Mouse (Mus musculus): ENCODE results near the gene Kmt2e. TPM values are rescaled to one million over a fixed set of nuclear protein-coding genes. Genes with fewer than 3 reads are reported as not detected.

Gene Kmt2e
- polyA plus RNA-seq, 1 experiment from 2014 or later: 83.1 TPM

DNA sequence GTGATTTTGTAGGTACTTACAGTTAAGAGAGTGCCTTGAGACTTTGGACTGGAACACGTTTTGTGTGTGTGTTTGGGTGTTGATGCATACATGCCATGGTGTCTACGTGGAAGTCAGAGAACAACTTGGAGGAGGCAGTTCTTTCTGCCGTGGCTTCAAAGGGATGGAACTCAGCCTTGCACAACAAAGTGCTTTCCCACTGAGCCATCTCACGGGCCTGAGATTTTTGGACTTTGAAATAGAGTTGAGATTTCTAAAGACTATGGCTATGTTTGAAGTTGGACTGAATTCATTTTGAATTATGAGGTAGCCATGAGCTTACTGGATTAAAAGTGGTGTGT, 27.9 kb upstream of the Kmt2e start:
- Histone ChIP-seq H3K4me1 (ENCODE audit: control insufficient read depth, insufficient read depth, low read length) (peaks cover 14% of the 10 kb centered on the region), H3K4me2 (ENCODE audit: low read depth, low read length) (no peak overlapping the region), H3K9ac (ENCODE audit: low read depth, low read length) (no peak overlapping the region), H3K4me3 (ENCODE audit: low read length) (no peak overlapping the region), H3K36me3 (ENCODE audit: control insufficient read depth, insufficient read depth, low read length) (peaks cover 4% of the 10 kb centered on the region; the same call in 1 of the 2 replicates), H3K27me3 (replicated peaks; ENCODE audit: control insufficient read depth, insufficient read depth, low read length) (no peaks in the 10 kb centered on the region), H3K9me3 (ENCODE audit: control insufficient read depth, low read length) (no peaks in the 10 kb centered on the region), H3K27ac (ENCODE audit: low read length) (no peak overlapping the region)
- 81% methylated on average over 4 of the region's 4 CpGs for WGBS
- ATAC-seq: no peak

GRCm38 (mm10) chr5:23408106-23408505, 26.1 kb upstream of the Kmt2e start:
- no peaks in the 10 kb centered on the region for H3K9me3 ChIP-seq (ENCODE audit: control insufficient read depth, low read length)
- no peak overlapping the region for H3K4me2 ChIP-seq (ENCODE audit: low read depth, low read length)
- 49% methylated on average over 5 of the region's 5 CpGs for WGBS
- peaks cover 15% of the 10 kb centered on the region for H3K4me1 ChIP-seq (ENCODE audit: control insufficient read depth, insufficient read depth, low read length)
- no peak overlapping the region for H3K9ac ChIP-seq (ENCODE audit: low read depth, low read length)
- no peaks in the 10 kb centered on the region for H3K27me3 ChIP-seq (replicated peaks; ENCODE audit: control insufficient read depth, insufficient read depth, low read length)
- H3K27ac ChIP-seq (ENCODE audit: low read length): no peak overlapping the region
- no peak for ATAC-seq
- H3K36me3 ChIP-seq (ENCODE audit: control insufficient read depth, insufficient read depth, low read length): no peaks in the 10 kb centered on the region
- no peak overlapping the region for H3K4me3 ChIP-seq (ENCODE audit: low read length)

DNA sequence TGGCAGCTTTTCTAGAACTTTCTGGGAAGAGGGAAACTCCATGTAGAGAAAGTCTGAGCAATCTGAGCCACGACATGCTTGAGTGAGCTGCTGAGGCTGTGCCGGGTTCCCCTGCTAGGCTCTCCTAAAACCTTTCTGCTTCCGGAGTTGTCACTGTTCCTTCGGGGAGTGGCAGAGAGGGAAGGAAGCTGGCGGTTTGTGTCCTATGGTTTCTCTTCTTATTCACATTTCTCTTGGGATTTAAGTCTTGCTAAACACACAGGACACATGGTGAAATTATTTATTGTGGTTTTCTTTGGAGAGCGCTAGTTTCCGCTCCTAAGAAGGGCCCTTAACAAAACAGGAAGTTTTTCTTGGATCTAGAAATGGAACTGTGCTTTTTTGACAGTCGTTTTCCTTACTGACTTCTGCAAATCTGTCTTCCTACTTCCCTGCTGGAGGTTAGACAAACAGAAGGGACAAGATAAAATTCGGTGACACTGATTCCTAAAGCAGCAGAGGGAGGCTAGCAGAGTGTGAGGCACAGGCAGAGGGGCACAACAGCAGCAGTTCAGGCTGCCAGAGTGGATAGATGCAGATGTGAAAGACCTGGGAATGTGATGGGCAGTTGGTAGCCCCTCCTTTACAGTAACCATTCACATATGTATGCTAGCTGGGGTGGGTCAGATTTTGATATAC, 24.1 kb upstream of the Kmt2e start:
- H3K4me2 ChIP-seq (ENCODE audit: low read depth, low read length): no peak overlapping the region
- H3K27me3 ChIP-seq (replicated peaks; ENCODE audit: control insufficient read depth, insufficient read depth, low read length): no peaks in the 10 kb centered on the region
- H3K9ac ChIP-seq (ENCODE audit: low read depth, low read length): no peak overlapping the region
- no peaks in the 10 kb centered on the region for H3K9me3 ChIP-seq (ENCODE audit: control insufficient read depth, low read length)
- H3K27ac ChIP-seq (ENCODE audit: low read length): peak overlapping the region; percentile 54
- no peak for ATAC-seq
- H3K4me1 ChIP-seq (ENCODE audit: control insufficient read depth, insufficient read depth, low read length): peaks cover 29% of the 10 kb centered on the region
- 59% methylated on average over 9 of the region's 9 CpGs for WGBS
- H3K4me3 ChIP-seq (ENCODE audit: low read length): no peak overlapping the region
- H3K36me3 ChIP-seq (ENCODE audit: control insufficient read depth, insufficient read depth, low read length): no peaks in the 10 kb centered on the region

DNA sequence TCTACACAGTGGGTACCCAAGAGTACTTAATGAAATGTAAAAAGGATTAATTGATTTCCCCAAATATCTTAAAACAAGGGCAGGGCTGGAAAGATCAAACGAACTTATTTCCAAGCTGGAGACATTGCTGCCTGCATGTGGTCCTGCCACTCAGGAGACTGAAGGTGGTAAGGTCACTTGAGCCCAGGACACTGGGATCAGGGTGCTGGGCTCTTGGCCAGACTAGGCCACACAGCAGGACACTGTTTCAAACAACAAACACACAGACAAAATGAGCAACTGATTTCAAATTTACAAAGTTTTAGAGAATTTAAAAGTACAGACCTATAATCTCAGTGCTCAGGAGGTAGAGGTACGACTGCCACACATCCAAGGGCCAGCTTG, 23.5 kb upstream of the Kmt2e start:
- H3K4me1 ChIP-seq (ENCODE audit: control insufficient read depth, insufficient read depth, low read length): peaks cover 32% of the 10 kb centered on the region

GRCm38 (mm10) chr5:23411640-23412039, 22.6 kb upstream of the Kmt2e start:
- no peak overlapping the region for H3K9ac ChIP-seq (ENCODE audit: low read depth, low read length)
- ATAC-seq: no peak
- no peak overlapping the region for H3K4me3 ChIP-seq (ENCODE audit: low read length)
- 87% methylated on average over 10 of the region's 10 CpGs for WGBS
- H3K4me2 ChIP-seq (ENCODE audit: low read depth, low read length): no peak overlapping the region
- peaks cover 37% of the 10 kb centered on the region for H3K4me1 ChIP-seq (ENCODE audit: control insufficient read depth, insufficient read depth, low read length)
- no peaks in the 10 kb centered on the region for H3K9me3 ChIP-seq (ENCODE audit: control insufficient read depth, low read length)
- no peak overlapping the region for H3K27ac ChIP-seq (ENCODE audit: low read length)
- H3K27me3 ChIP-seq (replicated peaks; ENCODE audit: control insufficient read depth, insufficient read depth, low read length): no peaks in the 10 kb centered on the region
- no peaks in the 10 kb centered on the region for H3K36me3 ChIP-seq (ENCODE audit: control insufficient read depth, insufficient read depth, low read length)

More for the DNA sequence above, 23.5 kb upstream of the Kmt2e start:
- Histone ChIP-seq H3K36me3 (ENCODE audit: control insufficient read depth, insufficient read depth, low read length) (no peaks in the 10 kb centered on the region), H3K4me2 (ENCODE audit: low read depth, low read length) (no peak overlapping the region), H3K9ac (ENCODE audit: low read depth, low read length) (no peak overlapping the region), H3K9me3 (ENCODE audit: control insufficient read depth, low read length) (no peaks in the 10 kb centered on the region), H3K27ac (ENCODE audit: low read length) (no peak overlapping the region), H3K4me3 (ENCODE audit: low read length) (no peak overlapping the region), H3K27me3 (replicated peaks; ENCODE audit: control insufficient read depth, insufficient read depth, low read length) (no peaks in the 10 kb centered on the region)
- ATAC-seq: no peak
- 76% methylated on average over 2 of the region's 2 CpGs for WGBS

DNA sequence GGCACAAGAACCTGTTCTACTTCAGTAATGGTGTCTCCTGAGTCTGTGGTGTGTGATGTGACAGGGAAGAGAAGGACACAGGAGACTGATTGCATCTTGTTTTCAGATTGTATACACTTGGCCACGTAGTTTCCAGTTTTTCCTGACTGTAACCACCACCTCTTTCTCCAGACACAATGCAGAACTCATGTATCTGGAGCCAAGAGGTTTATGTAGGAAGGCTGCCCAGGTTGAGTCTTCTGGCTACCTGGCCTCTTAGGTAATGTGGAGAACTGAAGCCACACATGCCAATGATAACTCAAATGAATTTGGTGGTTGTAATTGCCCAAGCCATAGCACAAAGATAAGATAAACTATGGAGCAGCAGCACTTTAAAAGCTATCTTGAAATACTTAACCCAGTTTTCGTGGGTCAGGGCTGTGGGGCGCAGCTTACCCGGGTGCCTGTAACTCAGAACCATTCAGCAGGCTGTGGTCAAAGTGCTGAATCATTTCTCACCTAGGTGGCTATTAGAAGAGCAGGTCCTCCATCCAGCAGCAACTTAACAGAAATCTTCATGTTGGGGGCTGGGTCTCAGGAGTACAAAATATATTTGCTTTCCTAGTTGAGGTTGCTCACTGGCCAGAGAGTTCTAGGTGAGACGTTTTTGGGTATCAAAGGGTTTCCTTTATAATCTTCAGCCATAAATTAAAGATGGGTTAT, 21.8 kb upstream of the Kmt2e start:
- Histone ChIP-seq H3K4me2 (ENCODE audit: low read depth, low read length) (no peak overlapping the region), H3K4me1 (ENCODE audit: control insufficient read depth, insufficient read depth, low read length) (peaks cover 37% of the 10 kb centered on the region), H3K27me3 (replicated peaks; ENCODE audit: control insufficient read depth, insufficient read depth, low read length) (no peaks in the 10 kb centered on the region), H3K36me3 (ENCODE audit: control insufficient read depth, insufficient read depth, low read length) (no peaks in the 10 kb centered on the region), H3K4me3 (ENCODE audit: low read length) (no peak overlapping the region), H3K9me3 (ENCODE audit: control insufficient read depth, low read length) (no peaks in the 10 kb centered on the region), H3K27ac (ENCODE audit: low read length) (no peak overlapping the region), H3K9ac (ENCODE audit: low read depth, low read length) (no peak overlapping the region)
- no peak for ATAC-seq
- WGBS: 62% methylated on average over 5 of the region's 5 CpGs

- H3K36me3 ChIP-seq (ENCODE audit: control insufficient read depth, insufficient read depth, low read length): no peaks in the 10 kb centered on the region
- 65% methylated on average over 4 of the region's 4 CpGs for WGBS
- no peaks in the 10 kb centered on the region for H3K27me3 ChIP-seq (replicated peaks; ENCODE audit: control insufficient read depth, insufficient read depth, low read length)
- H3K4me2 ChIP-seq (ENCODE audit: low read depth, low read length): no peak overlapping the region
- peaks cover 42% of the 10 kb centered on the region for H3K4me1 ChIP-seq (ENCODE audit: control insufficient read depth, insufficient read depth, low read length)
- H3K9me3 ChIP-seq (ENCODE audit: control insufficient read depth, low read length): no peaks in the 10 kb centered on the region
- H3K27ac ChIP-seq (ENCODE audit: low read length): no peak overlapping the region
- no peak overlapping the region for H3K9ac ChIP-seq (ENCODE audit: low read depth, low read length)
- ATAC-seq: no peak
- H3K4me3 ChIP-seq (ENCODE audit: low read length): no peak overlapping the region
Observed at GRCm38 (mm10) chr5:23413058-23413457, 21.2 kb upstream of the Kmt2e start.

- H3K4me2 ChIP-seq (ENCODE audit: low read depth, low read length): no peak overlapping the region
- peak overlapping the region; percentile 53; the same call in 1 of the 2 replicates for H3K27ac ChIP-seq (ENCODE audit: low read length)
- H3K4me1 ChIP-seq (ENCODE audit: control insufficient read depth, insufficient read depth, low read length): peaks cover 42% of the 10 kb centered on the region
- H3K27me3 ChIP-seq (replicated peaks; ENCODE audit: control insufficient read depth, insufficient read depth, low read length): no peaks in the 10 kb centered on the region
- no peak overlapping the region for H3K4me3 ChIP-seq (ENCODE audit: low read length)
- peak overlapping the region; percentile 12; the same call in 1 of the 2 replicates for H3K9ac ChIP-seq (ENCODE audit: low read depth, low read length)
- no peaks in the 10 kb centered on the region for H3K9me3 ChIP-seq (ENCODE audit: control insufficient read depth, low read length)
- 54% methylated on average over 12 of the region's 12 CpGs for WGBS
- ATAC-seq: no peak
- no peaks in the 10 kb centered on the region for H3K36me3 ChIP-seq (ENCODE audit: control insufficient read depth, insufficient read depth, low read length)
Observed at GRCm38 (mm10) chr5:23413575-23414470, 20.4 kb upstream of the Kmt2e start.

DNA sequence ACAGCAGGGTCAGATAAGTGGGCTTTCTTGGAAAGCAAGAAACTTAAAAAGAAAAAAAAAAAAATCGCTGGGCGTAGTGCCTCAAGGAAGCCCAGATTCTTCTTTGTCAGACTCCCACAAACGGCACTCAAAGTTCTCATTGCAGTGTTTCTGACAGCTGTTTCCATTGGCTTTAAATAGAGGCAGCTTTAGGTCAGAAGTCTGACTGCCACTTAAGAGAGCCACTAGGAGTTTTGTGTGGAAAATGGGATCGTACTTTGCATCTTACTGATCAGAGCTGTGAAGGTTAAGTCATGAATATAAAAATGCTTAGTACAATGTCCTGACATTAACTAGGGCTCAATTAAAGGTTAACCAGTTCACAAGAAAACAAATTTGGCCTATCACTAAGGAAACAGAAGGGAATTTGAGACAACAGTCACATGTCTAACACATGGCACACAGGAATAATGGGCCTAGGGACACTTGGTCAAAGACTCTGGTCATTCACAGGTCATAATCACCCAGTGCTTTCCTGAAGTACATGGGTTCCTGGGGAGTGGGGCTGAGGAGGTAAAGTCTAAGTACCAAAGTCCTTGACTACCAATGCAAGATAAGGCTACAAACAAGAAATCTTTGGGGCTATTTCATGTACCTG, 19.6 kb upstream of the Kmt2e start:
- Histone ChIP-seq H3K27ac (ENCODE audit: low read length) (peak overlapping the region; percentile 53), H3K9ac (ENCODE audit: low read depth, low read length) (no peak overlapping the region), H3K9me3 (ENCODE audit: control insufficient read depth, low read length) (no peaks in the 10 kb centered on the region), H3K27me3 (replicated peaks; ENCODE audit: control insufficient read depth, insufficient read depth, low read length) (no peaks in the 10 kb centered on the region), H3K4me1 (ENCODE audit: control insufficient read depth, insufficient read depth, low read length) (peaks cover 48% of the 10 kb centered on the region), H3K4me3 (ENCODE audit: low read length) (no peak overlapping the region), H3K4me2 (ENCODE audit: low read depth, low read length) (no peak overlapping the region), H3K36me3 (ENCODE audit: control insufficient read depth, insufficient read depth, low read length) (no peaks in the 10 kb centered on the region)
- WGBS: 44% methylated on average over 4 of the region's 4 CpGs
- ATAC-seq: peak; percentile 54
